Mouse (Mus musculus): ENCODE results near the gene Zwilch.
A peak's percentile ranks its signal among the peaks of the same experiment; 100 is the strongest.

DNA sequence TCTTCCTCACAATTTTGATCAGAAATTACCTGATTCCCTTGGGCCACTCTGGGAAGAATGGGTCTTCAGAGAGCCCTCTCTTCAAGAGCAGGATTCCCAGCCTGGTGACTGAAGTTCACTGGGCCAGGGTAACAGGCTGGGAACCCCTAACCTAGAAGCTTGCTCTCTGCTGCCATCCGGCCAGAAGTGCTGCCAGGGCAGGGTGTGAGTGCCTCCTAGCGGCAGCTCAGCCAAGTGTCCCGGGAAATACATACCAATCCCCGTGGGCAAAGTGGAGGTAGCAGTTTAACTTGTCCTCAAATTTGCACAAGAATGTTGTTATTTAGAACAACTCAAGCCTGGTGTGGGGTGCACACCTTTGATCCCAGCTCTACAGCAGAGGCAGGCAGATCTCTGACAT lies 72.5 kb downstream of the Zwilch start:
- TF ChIP-seq CTCF (conservative IDR thresholded peaks at IDR 0.05 in 1 of 2, IDR thresholded peaks at IDR 0.05 in 1 of 2; ENCODE audit: low read depth in 2 of 2, low read length in 2 of 2) = peak; percentile 71 to 98
- TF ChIP-seq POLR2A (IDR thresholded peaks at IDR 0.05; ENCODE audit: low read depth, low read length) = no peak
- TF ChIP-seq CHD1 (IDR thresholded peaks at IDR 0.05; ENCODE audit: low read depth, low read length) = no peak
- TF ChIP-seq POLR2AphosphoS2 (IDR thresholded peaks at IDR 0.05; ENCODE audit: low read depth, low read length) = no peak
- TF ChIP-seq E2F4 (IDR thresholded peaks at IDR 0.05; ENCODE audit: insufficient replicate concordance, low read depth, low read length) = no peak
- TF ChIP-seq JUN (IDR thresholded peaks at IDR 0.05; ENCODE audit: insufficient read depth, low read depth, low read length) = no peak
- peak; percentile 95 for TF ChIP-seq RAD21 (IDR thresholded peaks at IDR 0.05; ENCODE audit: low read depth, low read length)
- TF ChIP-seq NELFE (IDR thresholded peaks at IDR 0.05; ENCODE audit: low read depth, low read length) = peak; percentile 19; the same call in 1 of the 2 replicates
